Mouse (Mus musculus): ENCODE measurements at regions not wholly inside any gene's neighbourhood (a gene's known extent, or its start where the extent isn't known, plus 50 kb on each side); places are given as distances from the start of the nearest gene placed in this dataset.
A peak's percentile ranks its signal among the peaks of the same experiment; 100 is the strongest.

DNA sequence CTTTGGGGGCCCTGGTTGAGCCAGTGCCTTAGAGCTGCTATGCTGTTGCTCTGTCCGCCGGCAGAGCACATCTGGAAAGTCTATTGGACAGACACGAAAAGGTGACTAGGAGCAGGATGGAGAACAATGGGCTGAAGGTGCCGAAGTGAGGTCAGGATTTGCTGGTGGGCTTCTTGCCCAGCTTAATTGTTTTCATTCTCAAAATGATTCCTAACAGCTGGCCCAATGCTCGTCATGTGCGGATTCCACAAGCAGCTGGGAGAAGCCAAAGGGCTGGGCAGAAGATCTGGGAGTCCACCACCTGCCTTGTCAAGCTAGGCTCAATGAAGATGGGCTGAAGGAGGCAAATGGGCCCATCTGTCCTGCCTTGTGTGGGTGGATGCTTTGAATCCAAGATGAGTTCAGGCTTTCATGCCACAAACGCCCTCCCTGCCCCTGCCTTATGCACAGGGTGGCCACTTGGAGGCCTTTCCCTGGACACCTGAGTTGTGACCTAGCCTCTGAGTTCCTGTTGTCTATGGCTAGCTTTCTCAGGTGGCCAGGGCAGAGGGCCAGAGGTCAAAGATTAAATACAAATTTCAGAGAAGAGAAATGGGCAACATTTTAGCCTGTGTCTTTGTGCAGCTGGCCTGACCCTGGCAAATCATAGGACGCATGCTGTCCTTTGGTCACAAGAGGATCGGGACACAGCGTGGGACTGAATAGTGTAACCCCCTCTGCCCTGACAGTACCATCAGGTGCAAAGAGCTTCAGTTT, 95.9 kb downstream of the Snx19 start:
- WGBS = 67% methylated on average over 10 of the region's 10 CpGs
- Histone ChIP-seq H3K9me3 (ENCODE audit: control insufficient read depth, low read depth, low read length) (no peaks in the 10 kb centered on the region), H3K4me1 (ENCODE audit: control insufficient read depth, insufficient read depth, low read length) (no peaks in the 10 kb centered on the region), H3K36me3 (ENCODE audit: control insufficient read depth, insufficient read depth, low read length) (no peaks in the 10 kb centered on the region), H3K9ac (replicated peaks; ENCODE audit: low read depth, low read length) (no peak overlapping the region), H3K27ac (ENCODE audit: low read length) (no peak overlapping the region), H3K4me3 (ENCODE audit: low read depth, low read length) (no peak overlapping the region), H3K27me3 (ENCODE audit: control insufficient read depth, insufficient read depth, low read length) (no peaks in the 10 kb centered on the region), H3K4me2 (replicated peaks; ENCODE audit: low read depth, low read length) (no peak overlapping the region)
- ATAC-seq (ENCODE audit: insufficient number of reproducible peaks, insufficient read depth, low FRiP score, low read depth) = no peak

- Histone ChIP-seq H3K4me3 (ENCODE audit: low read depth, low read length) (no peak overlapping the region), H3K9me3 (ENCODE audit: control insufficient read depth, low read depth, low read length) (no peaks in the 10 kb centered on the region), H3K9ac (replicated peaks; ENCODE audit: low read depth, low read length) (no peak overlapping the region), H3K27ac (ENCODE audit: low read length) (no peak overlapping the region), H3K4me1 (ENCODE audit: control insufficient read depth, insufficient read depth, low read length) (no peaks in the 10 kb centered on the region), H3K27me3 (ENCODE audit: control insufficient read depth, insufficient read depth, low read length) (no peaks in the 10 kb centered on the region), H3K36me3 (ENCODE audit: control insufficient read depth, insufficient read depth, low read length) (no peaks in the 10 kb centered on the region), H3K4me2 (replicated peaks; ENCODE audit: low read depth, low read length) (no peak overlapping the region)
- ATAC-seq (ENCODE audit: insufficient number of reproducible peaks, insufficient read depth, low FRiP score, low read depth) = no peak
- 87% methylated on average over 6 of the region's 6 CpGs for WGBS
Observed at GRCm38 (mm10) chr9:30521556-30522240, 94.8 kb downstream of the Snx19 start.

GRCm38 (mm10) chr9:30520853-30521439, 94.0 kb downstream of the Snx19 start:
- Histone ChIP-seq H3K27ac (ENCODE audit: low read length) (no peak overlapping the region), H3K4me3 (ENCODE audit: low read depth, low read length) (no peak overlapping the region), H3K9me3 (ENCODE audit: control insufficient read depth, low read depth, low read length) (no peaks in the 10 kb centered on the region), H3K27me3 (ENCODE audit: control insufficient read depth, insufficient read depth, low read length) (no peaks in the 10 kb centered on the region), H3K4me2 (replicated peaks; ENCODE audit: low read depth, low read length) (no peak overlapping the region), H3K36me3 (ENCODE audit: control insufficient read depth, insufficient read depth, low read length) (no peaks in the 10 kb centered on the region), H3K9ac (replicated peaks; ENCODE audit: low read depth, low read length) (no peak overlapping the region), H3K4me1 (ENCODE audit: control insufficient read depth, insufficient read depth, low read length) (no peaks in the 10 kb centered on the region)
- 39% methylated on average over 9 of the region's 9 CpGs for WGBS
- ATAC-seq (ENCODE audit: insufficient number of reproducible peaks, insufficient read depth, low FRiP score, low read depth) = 0 out of 2 replicates have a peak, but pooled peaks have one; percentile 42

GRCm38 (mm10) chr9:30520116-30520515, 93.2 kb downstream of the Snx19 start:
- no peak overlapping the region for H3K4me3 ChIP-seq (ENCODE audit: low read depth, low read length)
- ATAC-seq (ENCODE audit: insufficient number of reproducible peaks, insufficient read depth, low FRiP score, low read depth) = no peak
- no peaks in the 10 kb centered on the region for H3K27me3 ChIP-seq (ENCODE audit: control insufficient read depth, insufficient read depth, low read length)
- no peaks in the 10 kb centered on the region for H3K9me3 ChIP-seq (ENCODE audit: control insufficient read depth, low read depth, low read length)
- no peaks in the 10 kb centered on the region for H3K36me3 ChIP-seq (ENCODE audit: control insufficient read depth, insufficient read depth, low read length)
- no peak overlapping the region for H3K27ac ChIP-seq (ENCODE audit: low read length)
- no peaks in the 10 kb centered on the region for H3K4me1 ChIP-seq (ENCODE audit: control insufficient read depth, insufficient read depth, low read length)
- H3K9ac ChIP-seq (replicated peaks; ENCODE audit: low read depth, low read length) = no peak overlapping the region
- no peak overlapping the region for H3K4me2 ChIP-seq (replicated peaks; ENCODE audit: low read depth, low read length)
- whole genome bisulfite sequencing = 87% methylated on average over 1 of the region's 1 CpGs

GRCm38 (mm10) chr9:30519231-30519630, 92.3 kb downstream of the Snx19 start:
- H3K27me3 ChIP-seq (ENCODE audit: control insufficient read depth, insufficient read depth, low read length) = no peaks in the 10 kb centered on the region
- no peaks in the 10 kb centered on the region for H3K36me3 ChIP-seq (ENCODE audit: control insufficient read depth, insufficient read depth, low read length)
- H3K4me1 ChIP-seq (ENCODE audit: control insufficient read depth, insufficient read depth, low read length) = no peaks in the 10 kb centered on the region
- no peak overlapping the region for H3K4me3 ChIP-seq (ENCODE audit: low read depth, low read length)
- ATAC-seq (ENCODE audit: insufficient number of reproducible peaks, insufficient read depth, low FRiP score, low read depth) = no peak
- WGBS = 93% methylated on average over 1 of the region's 1 CpGs
- no peak overlapping the region for H3K27ac ChIP-seq (ENCODE audit: low read length)
- H3K4me2 ChIP-seq (replicated peaks; ENCODE audit: low read depth, low read length) = no peak overlapping the region
- H3K9ac ChIP-seq (replicated peaks; ENCODE audit: low read depth, low read length) = no peak overlapping the region
- no peaks in the 10 kb centered on the region for H3K9me3 ChIP-seq (ENCODE audit: control insufficient read depth, low read depth, low read length)

Data from stomach, embryonic 14.5 days (tissue).